Mouse (Mus musculus) gastrocnemius, postnatal 10 days (tissue): ENCODE results near the gene Uspl1. TPM values are rescaled to one million over a fixed set of nuclear protein-coding genes. Genes with fewer than 3 reads are reported as not detected.
"Not testable (repeated sequence)": the region's sequence is repeated elsewhere in the genome, so short reads cannot be mapped to it uniquely, and the experiment has no call there.

ENCODE experiments used
- DNase-seq: peaks from one replicate; pipeline ENCODE4 v3.0.0; 2021; ENCODE audit warnings: mixed read lengths
- long read RNA-seq, 2 experiments: library from polyadenylated mRNA; stranded (forward); transcript quantifications; one replicate each; pipeline ENCODE4 v2.0.0; 2021
- total RNA-seq, 2 experiments: library from RNA; stranded (reverse); gene quantifications; 2 replicates each; pipeline ENCODE4 v1.2.3; 2021

Uspl1 gene
- total RNA-seq = 10 to 100 TPM; 22.7 to 25.9 TPM
- long read RNA-seq, experiment 1, full-length matches to known transcripts = 14 of 26 reads
- long read RNA-seq, experiment 1, partial matches to known transcripts = 8 of 26 reads
- long read RNA-seq, experiment 1, other reads (novel, unspliced or antisense) = 4 of 26 reads
- long read RNA-seq, experiment 2, transcript Uspl1-203 (9 exons, 2,931 nt) = major isoform, 5 of 21 reads
- long read RNA-seq, experiment 2, partial matches to known transcripts = 10 of 21 reads
- long read RNA-seq, experiment 2, other reads (novel, unspliced or antisense) = 1 of 21 reads

DNA sequence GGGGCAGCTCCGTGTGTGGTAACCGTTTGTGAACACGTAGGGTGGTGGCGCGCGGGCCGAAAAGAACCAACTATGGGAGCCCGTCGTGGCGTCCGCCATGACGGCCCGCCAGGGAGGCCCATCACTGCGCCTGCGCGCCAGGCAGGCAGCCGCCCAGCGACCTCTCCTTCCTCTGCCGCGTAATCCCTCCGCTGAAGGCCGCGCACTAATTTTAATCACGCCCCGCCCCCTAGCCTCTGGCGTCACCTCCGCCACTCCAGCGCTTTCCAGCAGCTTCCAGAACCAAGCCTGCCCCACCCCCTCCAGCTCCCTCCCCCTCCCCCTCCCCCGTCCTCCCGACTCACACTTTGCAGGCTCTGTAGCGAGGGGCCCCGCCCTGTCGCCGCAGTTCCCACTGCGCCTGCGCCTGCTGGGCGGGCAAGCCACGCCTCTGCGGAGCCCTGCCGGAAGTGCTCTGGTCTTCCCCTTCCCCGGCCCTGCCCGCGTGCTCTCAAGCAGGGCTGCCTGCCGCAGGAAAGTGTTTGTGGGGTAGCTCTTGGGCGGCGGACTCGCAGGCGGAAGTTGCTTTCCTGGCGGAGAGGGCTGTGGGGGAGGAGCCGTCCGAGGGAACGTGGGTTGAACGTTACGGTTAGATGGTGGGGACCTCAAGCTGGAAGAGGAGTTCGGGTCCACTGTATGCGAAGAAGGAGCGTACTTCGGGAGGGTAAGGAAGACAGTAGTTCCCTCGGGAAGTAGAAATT is at the start of gene Uspl1, which contains the start of gene Hmgb1:
Gene Uspl1, plus strand, starts transcription at position 247 of the 740 bp plus-strand sequence.
Gene Hmgb1, minus strand, starts transcription at position 386 of the 740 bp plus-strand sequence.
- DNase-seq = peak; percentile 99

DNA sequence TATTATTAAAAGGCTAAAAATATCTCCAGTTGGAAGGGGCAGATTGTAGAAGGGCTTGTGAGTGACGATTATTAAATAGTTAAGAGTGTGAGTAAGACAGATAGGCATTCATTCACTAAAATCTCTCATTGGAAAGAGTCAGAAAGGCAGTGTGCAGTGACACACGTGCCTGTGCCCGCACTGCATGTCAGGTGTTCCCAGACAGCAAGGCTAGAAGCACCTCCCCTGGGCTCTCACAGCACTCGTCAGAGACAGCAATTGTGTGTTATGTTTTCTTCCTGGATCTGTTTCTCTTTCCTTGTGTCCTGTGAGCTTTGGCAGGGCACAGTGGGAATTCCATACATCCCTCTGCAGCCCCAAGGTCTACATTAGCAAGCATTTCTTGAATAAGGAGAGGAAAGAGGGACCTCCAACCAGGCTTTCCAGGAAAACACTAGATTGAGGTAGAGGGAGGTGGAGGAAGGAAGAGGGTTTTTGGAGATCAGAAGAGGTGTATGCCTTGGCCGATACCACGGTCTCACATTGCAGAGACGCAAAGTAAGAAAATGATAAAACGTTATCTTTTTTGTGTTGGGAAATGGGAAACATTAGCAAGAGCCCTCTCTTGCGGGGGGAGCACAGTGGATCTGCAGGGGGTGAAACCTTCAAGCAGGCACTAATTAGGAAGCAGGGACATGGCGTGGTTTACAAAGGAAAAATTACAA is 49.2 kb upstream of the Uspl1 start:
- DNase-seq = no peak

DNA sequence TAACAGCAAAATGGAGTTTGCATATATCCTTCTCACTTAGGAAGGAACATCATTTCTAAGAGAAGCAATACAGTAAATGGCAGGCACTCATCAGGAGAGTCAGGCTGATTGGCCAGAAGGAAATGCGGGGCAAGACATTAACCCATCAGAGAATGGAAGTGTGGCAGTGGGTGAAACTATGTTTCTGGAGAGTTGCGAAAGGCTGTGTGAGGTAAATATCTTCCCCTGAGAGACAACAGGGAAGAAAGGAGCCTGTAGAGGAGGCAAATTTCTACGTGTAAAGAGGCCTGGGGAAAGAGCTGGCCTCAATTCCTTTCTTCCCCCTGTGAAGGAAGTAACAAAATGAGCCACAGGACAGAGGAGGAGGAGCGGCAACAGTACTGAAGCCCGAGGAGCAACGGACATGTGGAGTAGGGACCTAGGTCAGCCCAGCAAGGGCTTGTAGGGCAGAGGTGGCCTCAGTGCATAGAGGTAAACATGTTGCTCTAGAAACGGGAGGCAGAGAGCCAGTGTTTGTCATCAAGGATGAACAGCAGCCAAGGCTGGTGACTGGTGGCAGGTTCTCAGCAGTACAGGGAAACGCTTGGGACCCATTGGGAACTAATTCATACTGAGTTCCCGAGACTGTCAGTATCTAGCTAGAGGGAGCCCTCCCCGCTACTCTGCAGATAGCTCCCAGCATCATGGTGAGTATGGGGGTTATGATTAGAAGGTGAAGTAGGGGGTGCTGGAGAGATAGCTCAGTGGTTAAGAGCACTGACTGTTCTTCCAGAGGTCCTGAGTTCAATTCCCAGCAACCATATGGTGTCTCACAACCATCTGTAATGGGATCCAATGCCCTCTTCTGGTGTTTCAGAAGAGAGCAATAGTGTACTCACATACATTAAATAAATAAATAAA is 48.4 kb upstream of the Uspl1 start:
- DNase-seq = no peak

DNA sequence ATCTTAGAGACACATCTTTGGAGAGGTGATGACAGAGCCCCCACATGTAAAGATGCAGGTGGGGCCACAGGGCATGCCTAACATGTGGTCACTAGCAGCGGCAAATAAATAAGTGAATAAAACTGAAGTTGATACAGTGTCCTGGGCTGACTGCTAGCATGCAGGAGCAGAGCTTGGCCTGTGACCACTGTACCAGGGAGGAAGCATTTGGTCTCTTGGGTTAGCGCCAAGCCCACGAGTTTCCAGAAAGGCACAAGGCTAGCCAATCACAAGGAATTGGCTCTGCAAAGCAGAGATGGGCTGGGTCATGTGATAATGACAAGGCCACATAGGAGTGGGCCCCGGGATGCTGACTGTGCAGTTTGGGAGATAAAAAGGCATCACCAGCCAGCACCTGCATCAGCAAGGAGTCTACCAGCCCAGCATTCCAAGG is 47.2 kb upstream of the Uspl1 start:
- peak; percentile 40 for DNase-seq

DNA sequence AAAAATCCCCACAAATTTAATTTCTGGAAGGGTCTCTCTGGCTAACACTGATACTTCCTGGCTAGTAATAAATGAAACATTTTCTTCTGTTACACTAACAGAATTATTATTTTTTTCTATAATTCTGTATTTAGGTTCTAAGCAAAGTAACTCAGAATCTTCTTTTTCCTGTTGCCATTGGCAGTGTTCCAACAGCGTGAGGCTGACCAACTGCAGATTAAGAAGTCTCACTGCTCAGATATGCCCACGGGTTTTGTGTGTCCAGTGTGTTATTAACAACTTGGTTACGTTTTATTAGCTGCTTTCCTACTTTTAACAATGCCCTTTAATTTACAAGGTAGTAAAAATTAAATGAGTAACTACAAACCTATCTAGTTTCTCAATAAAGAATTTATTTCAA is 46.7 kb upstream of the Uspl1 start:
- no peak for DNase-seq

DNA sequence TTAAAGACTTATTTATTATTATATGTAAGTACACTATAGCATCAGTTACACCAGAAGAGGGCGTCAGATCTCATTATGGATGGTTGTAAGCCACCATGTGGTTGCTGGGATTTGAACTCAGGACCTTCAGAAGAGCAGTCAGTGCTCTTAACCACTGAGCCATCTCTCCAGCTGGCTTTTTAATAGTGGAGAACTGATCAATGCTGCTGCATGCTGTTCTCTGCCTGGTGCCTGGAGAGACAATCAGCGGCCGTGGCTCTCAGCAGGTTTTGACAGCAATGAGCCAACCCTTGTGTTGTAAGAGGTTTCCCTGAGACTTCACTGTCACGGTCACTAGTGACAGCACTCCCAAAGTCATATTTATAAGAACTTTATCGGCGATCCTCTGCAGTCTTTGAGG is 46.1 kb upstream of the Uspl1 start:
- DNase-seq = not testable (repeated sequence)

DNA sequence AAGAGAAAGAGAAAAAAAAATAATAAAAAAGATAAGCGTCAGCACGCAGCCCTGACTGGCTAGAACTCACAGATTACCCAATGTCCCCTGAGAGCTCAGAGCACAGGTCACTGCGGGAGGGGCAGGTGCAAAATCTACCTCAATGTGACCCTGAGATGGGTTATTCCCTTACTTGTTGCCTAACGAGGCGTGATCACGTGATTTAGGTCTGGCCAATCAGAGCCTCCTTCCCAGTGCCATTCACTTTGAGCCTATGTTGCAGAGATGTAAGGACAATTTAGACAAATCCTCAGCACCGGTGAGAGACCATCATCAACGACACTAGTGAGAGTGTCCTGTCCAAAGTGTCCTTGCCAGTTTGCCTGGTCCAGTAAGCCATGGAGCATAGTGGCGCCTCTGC is 43.8 kb upstream of the Uspl1 start:
- DNase-seq = no peak

DNA sequence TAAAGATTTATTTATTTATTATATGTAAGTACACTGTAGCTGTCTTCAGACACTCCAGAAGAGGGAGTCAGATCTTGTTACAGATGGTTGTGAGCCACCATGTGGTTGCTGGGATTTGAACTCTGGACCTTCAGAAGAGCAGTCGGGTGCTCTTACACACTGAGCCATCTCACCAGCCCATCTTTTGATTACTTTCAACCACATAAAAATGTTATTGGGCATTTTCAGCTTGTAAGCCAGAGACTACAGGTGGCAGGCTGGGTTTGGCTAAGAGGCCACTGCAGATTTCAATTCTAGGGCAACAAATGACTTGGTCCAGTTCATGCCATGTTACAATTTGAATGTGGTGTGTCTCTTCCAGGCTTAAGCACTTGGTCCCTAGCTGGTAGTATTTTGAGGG is 43.0 kb upstream of the Uspl1 start:
- not testable (repeated sequence) for DNase-seq

DNA sequence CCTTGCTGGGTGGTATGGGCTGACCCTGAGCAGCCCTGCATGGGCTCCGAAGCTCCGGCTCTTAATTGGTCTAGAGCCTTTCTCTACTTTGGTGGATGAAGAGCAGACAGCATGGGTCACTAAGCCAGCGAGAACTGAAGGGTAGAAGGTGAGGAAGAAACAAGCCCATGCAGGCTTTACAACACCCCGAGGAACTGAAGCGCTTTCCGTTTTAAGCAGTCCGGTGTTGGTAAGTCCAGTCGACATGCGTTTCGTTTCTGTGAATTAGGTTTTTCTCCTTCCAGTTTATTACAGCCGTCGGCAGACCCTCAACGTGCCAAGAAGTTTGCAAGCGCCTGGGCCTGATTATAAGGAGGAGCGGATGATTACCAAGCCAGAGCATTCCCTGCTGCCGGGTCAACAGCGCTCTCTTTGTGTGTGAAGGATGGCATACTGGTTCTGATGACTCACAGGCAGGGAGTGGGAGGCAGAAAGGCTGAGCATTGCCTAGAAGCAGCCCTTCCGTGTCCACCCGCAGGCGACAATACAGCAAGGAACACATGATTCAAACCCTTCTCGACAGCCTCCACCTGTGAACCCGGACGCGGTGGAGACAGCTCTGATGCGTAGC is 40.3 kb upstream of the Uspl1 start:
- DNase-seq = no peak

DNA sequence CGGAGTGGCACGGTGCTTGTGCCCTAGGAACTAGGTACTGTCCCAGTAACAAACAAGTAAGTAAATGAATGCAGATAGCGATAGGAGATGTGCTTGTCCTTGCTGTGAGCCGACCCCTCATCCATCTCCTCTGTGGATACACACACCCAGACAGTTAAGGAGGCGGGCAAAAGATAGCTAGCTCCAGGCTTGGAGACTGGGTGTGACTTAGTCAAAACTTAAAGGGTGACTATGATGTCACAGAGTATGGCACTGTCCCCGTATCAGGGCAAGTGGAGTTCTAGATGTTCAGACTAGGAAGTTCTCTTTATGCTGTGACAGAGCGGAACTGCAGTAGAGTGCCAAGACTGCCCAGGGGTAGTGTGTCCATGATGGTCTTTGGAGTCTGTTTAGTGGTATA is 37.5 kb upstream of the Uspl1 start:
- DNase-seq = no peak

DNA sequence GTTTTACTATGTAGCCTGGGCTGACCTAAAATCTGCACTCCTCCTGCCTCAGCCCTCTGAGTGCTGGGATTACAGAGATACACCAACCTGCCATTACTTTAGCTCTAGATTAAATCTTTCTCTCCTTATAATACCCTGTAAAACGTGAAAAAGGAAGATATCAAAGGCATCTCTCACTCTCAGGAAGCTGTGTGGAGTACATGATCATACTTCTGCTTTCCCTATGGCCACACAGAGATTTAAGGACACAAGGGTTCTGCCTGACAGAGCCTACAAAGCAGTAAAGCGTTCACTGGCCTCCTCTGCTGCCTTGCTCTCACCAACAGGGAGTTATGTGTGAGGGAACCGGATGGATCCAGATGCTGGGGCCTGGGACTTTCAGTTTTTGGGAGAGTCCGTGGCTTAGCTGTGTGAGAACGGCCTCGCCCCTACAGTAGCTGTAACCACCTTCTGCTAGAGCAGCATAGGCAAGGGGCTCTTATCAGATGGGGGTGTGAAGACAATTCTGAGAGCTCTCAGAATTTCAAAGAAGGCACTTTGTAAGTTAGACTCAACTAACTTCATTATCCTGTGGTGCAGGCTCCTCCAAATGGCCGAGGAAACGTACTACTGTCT is 36.7 kb upstream of the Uspl1 start:
- no peak for DNase-seq

DNA sequence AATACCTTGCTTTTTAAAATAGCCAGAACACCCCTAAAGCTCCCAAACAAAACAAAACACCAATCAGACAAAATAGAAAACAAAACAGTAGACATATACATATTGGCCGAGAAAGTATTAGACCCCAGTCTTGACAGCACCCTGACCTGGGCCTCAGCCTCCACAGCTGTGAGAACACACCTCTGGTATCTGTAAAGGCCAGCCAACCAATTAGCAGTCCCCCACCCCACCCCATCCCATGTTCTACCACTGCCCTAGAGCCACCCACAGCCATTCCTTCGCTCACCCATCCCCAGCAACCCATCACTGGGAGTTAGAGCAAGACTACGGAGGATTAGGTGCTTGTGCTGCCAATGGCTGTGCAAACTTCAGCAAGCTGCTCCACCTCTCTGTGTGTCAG is 33.3 kb upstream of the Uspl1 start:
- no peak for DNase-seq

DNA sequence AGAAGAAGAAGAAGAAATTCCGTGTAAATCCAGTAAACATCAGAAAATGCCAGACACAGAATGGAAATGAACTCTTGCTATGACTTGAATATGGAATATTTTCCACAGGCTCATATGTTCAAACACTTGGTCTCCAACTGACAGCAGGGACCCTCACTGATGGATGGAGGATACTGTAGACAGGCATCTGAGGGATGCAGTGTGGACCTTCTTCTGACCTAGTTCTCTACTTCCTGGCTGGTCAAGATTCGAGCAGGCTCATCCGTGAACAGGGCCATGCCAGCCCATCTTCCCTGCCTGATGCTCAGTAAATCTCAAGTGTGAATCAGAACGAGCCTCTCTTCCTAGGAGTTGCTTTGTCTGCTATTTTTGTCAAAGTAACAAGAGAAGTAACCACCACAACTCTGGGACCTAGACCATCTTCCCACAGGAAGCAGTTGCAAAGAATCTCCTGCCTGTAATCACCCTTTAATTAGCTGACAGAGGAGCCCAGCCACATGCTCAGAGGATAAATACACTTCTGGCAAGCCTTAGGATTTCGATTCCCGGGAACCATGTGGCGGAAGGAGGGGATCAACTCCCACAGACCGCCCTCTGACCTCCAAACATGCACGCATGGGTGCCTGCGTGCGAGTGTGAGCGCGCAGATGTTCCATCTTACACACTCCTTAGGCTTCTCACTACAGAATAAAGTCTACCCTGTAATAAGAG is 31.9 kb upstream of the Uspl1 start:
- peak; percentile 26 for DNase-seq

DNA sequence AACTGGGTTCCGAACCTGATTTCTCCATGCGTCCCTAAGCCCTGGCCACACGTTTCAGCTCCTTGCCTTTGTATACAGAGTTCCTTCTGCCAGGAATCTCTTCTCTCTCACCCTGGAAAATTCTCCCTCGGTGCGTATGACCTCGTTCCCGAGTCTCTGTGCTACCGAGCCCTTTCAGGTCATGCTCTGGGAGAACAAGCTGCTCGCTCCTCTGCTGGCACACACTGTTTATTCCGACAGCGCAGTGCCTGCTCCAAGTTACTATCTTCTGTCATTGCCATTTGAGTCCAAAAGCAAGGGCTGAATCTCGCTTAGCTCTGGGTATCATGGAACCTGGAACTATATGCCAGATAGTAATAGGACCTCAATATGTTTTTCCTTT is 31.4 kb upstream of the Uspl1 start:
- DNase-seq = peak; percentile 25

DNA sequence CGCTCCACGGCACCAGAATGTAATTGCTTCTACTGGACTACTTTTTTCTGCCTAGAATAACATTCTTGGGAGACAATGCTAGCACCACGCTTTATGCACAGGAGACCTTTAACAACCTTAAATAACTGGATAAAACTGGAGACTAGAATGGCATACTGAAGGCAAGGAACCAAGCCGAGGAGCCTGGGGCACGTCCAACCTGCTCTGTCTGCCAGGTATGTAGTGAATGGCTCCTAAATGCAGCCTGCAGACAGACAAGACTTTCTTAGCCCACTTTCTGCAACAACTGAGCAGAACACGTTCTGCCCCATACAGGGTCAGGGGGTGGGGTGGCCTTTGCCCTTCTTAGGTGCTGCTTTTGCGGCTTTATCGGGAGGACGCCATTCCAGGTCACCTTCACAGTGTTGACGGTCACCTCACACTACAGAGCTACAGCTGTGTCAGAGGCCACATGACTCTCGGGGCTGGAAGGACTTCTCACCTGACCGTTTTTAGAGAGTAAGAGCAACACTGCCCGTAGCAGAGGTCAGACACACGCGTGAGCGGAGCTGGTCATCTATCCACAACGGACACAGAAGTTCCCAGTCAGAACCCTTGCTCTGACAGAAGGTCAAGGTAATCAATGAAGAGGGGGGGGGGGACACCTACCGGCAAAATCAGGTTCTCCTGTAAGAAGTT is 27.1 kb upstream of the Uspl1 start:
- DNase-seq = no peak

DNA sequence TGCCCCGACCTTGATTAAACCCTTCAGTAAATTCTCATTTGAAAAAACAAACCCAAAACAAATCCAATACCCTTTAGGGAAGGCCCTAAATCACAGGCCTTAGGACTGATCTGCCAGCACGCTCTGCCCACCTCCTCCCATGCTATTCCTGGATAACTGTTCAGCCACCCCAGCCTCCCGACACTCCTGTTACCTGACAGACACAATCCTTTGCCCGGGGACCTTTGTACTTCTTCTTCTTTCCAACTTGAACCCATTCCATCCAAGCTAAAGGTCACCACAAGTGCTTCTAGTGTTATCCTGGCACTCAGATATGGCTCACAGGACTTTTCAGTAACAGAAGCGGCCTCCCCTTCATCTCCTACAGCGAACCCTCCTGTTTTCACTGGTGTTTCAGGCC is 25.1 kb upstream of the Uspl1 start:
- no peak for DNase-seq

DNA sequence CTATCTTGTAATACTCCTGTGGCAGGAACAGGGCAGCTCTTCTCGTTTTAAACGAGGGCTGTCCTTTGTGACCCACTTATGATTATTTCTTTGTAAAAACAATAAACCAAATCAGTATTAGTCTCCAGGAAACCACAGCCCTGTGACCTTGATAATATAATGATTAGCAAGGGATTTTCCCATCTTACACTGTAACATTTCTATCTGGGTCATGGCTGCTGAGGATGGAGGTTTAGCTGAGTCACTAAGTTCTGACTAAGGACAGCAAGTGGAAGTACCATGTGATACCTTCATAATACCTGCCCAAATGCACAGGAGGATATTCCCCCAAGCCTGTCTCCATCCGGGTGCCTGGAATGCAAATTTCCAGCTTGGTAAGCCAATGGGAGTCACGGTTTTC is 23.7 kb upstream of the Uspl1 start:
- no peak for DNase-seq

DNA sequence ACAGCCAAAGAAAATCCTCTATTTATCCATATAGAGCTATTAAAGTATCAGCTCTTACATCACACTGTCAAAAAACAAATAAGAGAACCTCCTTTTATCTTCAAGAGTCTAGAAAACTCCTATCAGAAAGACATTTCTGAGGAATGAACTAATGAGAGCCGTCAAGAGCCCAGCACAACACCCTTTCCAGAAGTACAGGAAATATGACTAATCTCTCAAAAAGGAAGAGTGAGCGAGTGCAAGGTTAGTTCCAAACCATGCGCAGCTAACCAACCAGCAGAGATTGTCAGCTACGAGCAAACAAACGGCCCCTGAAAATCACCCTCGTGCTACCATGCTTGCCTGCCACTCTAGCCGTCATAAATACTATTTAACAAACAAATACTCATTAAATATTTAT is 21.3 kb upstream of the Uspl1 start:
- DNase-seq = no peak

DNA sequence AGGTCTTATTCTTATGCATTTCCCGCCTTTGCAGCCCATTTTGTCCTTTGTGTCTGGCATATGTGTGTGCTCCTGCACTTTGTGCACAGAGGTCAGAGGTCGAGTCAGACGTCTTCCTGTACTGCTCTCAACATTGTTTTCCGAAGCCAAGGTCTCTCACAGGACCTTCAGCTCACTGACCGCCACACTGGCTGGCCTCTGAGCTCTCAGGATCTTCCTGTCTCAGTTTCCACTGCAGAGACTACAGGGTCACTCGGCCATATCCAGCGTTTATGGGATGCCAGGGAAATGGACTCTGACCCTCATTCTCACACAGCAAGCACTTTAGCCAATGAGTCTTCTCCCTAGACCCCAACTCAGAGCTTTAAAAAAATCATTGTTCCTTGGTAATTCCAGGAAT is 19.3 kb upstream of the Uspl1 start:
- DNase-seq = no peak

DNA sequence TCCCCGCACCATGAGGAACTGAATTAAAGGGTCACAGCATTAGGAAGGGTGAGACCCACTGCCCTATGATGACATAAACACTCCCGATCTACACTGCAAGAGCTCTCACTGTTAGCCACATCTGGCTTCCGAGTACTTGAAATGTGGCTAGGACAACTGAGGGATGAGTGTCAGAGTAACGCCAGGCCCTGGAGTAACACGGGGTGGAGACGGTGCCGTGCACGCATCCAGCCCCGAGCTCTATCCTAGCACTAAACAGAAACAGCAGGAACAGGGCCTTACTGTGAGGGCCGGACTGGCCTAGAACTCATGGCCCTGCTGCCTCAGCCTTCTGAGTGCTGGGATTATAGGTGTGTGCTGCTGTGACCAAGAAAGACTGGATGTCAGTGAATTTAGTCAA is 18.1 kb upstream of the Uspl1 start:
- no peak for DNase-seq
